Mouse (Mus musculus) spleen, adult 2 months (tissue): ENCODE data around the gene Gpm6b.

Source experiments
- CTCF ChIP-seq: fragments of 200-500 bp; IDR thresholded peaks from 2 replicates; pipeline ENCODE4 v1.5.1; 2011; ENCODE audit warnings: mild to moderate bottlenecking, inconsistent platforms; ENCODE audit not compliant: insufficient read depth, insufficient read length, insufficient replicate concordance; ENCODE audit errors: extremely low read depth
- POLR2A ChIP-seq: fragments of 200-500 bp; IDR thresholded peaks from 2 replicates; pipeline ENCODE4 v1.6.1; 2011; ENCODE audit warnings: low read depth, low read length, inconsistent platforms

- TF ChIP-seq CTCF (no peak), POLR2A (no peak)
These were observed 84.5 kb downstream of the Gpm6b start for GRCm38 (mm10) chrX:166323226-166323625.
